Mouse (Mus musculus): Measurements from ENCODE around the gene Sema4d.

Sema4d gene

GRCm38 (mm10) chr13:51642171-51642778, 151.3 kb downstream of the Sema4d start:
- DNase-seq (ENCODE audit: low spot score in 2 of 2): no peak

GRCm38 (mm10) chr13:51641424-51641823, 152.1 kb downstream of the Sema4d start:
- no peak for DNase-seq (ENCODE audit: low spot score in 2 of 2)

GRCm38 (mm10) chr13:51638958-51639357, 154.6 kb downstream of the Sema4d start:
- no peak for DNase-seq (ENCODE audit: low spot score in 2 of 2)
